Mouse (Mus musculus) midbrain, postnatal 0 days (tissue): ENCODE data around the gene Clk2. TPM values are rescaled to one million over a fixed set of nuclear protein-coding genes. Genes with fewer than 3 reads are reported as not detected.

Experiments used
- ATAC-seq: fragments of 200-750 bp; cut with Nextera tagmentation; 2 replicates; pipeline ENCODE4 v1.8.0; 2017; ENCODE audit warnings: moderate number of reproducible peaks, mild to moderate bottlenecking, moderate TSS enrichment, moderate library complexity; ENCODE audit not compliant: low FRiP score
- DNase-seq: peaks from one replicate; pipeline ENCODE4 v3.0.0-alpha.2; 2015; ENCODE audit warnings: low spot score
- H3K27ac ChIP-seq: fragments of 300-500 bp; sonication (generic); 2 replicates; pipeline ENCODE4 v1.5.1; 2014; ENCODE audit warnings: low read depth, mild to moderate bottlenecking, low read length, mixed read lengths
- H3K27me3 ChIP-seq: fragments of 300-500 bp; sonication (generic); 2 replicates; pipeline ENCODE4 v1.6.1; 2014; ENCODE audit warnings: low read length, control low read depth, mixed read lengths; ENCODE audit not compliant: insufficient read depth
- H3K36me3 ChIP-seq: fragments of 300-500 bp; sonication (generic); 2 replicates; pipeline ENCODE4 v1.6.1; 2014; ENCODE audit warnings: low read length, control low read depth, mixed read lengths; ENCODE audit not compliant: insufficient read depth
- H3K4me1 ChIP-seq: fragments of 300-500 bp; sonication (generic); 2 replicates; pipeline ENCODE4 v1.6.1; 2014; ENCODE audit warnings: mild to moderate bottlenecking, control low read depth, antibody characterized with exemption, low read length, mixed read lengths; ENCODE audit not compliant: insufficient read depth
- H3K4me2 ChIP-seq: fragments of 300-500 bp; sonication (generic); 2 replicates; pipeline ENCODE4 v1.6.1; 2014; ENCODE audit warnings: low read depth, mild to moderate bottlenecking, low read length, mixed read lengths; ENCODE audit not compliant: poor library complexity, severe bottlenecking
- H3K4me3 ChIP-seq: fragments of 300-500 bp; sonication (generic); 2 replicates; pipeline ENCODE4 v1.5.1; 2014; ENCODE audit warnings: low read depth, mild to moderate bottlenecking, low read length, moderate library complexity
- H3K9ac ChIP-seq: fragments of 300-500 bp; sonication (generic); replicated peaks from 2 replicates; pipeline ENCODE4 v1.6.1; 2014; ENCODE audit warnings: mild to moderate bottlenecking, low read length, moderate library complexity, mixed read lengths; ENCODE audit not compliant: poor library complexity, severe bottlenecking
- H3K9me3 ChIP-seq: fragments of 300-500 bp; sonication (generic); 2 replicates; pipeline ENCODE4 v1.6.1; 2016; ENCODE audit warnings: low read length, control low read depth
- CTCF ChIP-seq: IDR thresholded peaks from 2 replicates; pipeline ENCODE4 v1.5.1; 2016; ENCODE audit warnings: antibody characterized with exemption, mild to moderate bottlenecking
- WGBS: fragments of 180-500 bp; shearing (Covaris S2); extraction: QIAGEN DNeasy Blood & Tissue Kit; methylation state at CpG from one replicate; pipeline ENCODE4 v1.1.7; 2014; 5-methylcytosine and 5-hydroxymethylcytosine counted together
- polyA plus RNA-seq: library from polyadenylated mRNA; unstranded; fragments of >200 nt; fragmentation: Nextera tagmentation; extraction: Ambion mirVana; gene quantifications from 2 replicates; pipeline ENCODE4 v1.2.1, GENCODE M21; 2015
- total RNA-seq: library from RNA; depleted of rRNA; stranded (reverse); fragments of >200 nt; gene quantifications from 2 replicates; pipeline ENCODE4 v1.2.3, GENCODE M21; 2014

Clk2 gene
- total and polyA plus RNA-seq, 2 experiments from 2014 or later, result 12.6 to 38.9 TPM

DNA sequence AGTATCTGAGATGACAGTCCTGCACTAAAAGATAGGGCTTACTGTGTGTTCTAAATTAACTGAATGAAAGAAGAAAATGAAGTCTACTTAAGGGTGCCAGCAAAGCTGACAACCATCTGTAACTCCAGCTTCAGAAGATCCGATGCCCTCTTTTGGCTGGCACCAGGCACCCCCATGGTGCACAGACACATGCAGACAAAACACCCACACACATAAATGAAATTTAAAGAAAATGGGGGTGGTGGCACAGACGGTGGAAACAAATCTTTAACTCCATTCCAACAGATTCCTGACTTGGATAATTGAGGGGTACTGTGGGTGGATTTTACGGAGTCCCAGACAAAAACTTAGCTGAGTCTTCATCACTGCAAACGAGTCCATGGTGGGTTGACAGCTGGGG lies 32.8 kb upstream of the Clk2 start:
- TF ChIP-seq CTCF, result no peak

DNA sequence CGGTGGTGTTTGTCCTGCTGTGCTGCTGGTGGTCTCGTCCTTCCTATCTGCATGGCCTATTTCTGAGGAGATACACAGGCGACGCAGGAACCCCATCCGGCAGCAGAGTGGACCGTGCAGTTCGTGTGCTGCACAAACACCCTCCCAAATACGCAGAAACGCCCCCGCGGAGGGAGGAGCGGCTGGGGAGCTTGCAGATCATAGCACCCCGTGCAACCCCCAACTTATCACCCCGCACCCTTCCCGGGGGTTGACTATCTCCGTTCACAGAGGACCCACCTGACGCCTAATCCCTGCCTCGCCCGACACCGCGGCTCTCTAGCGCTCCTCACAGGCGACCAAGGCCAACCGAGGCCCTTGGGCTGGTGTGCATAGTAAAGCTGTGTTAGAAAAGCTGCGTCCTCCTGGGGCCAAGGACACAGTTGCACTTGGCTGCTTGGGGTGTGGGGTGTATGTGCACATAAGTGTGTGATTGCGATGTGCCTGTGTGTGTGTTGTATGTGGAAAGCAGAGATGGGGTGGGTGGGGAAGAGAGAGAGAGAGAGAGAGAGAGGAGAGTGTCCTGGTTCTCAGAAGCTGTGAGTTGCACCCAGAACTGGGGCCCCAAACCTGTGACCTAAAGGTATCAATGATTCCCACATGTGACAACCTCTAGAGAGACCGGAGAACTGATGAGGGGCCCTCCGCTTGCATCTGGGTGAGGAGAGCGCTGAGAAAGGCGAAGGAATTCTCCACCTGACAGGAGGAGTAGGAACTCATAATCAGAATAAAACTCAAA lies 32.1 kb upstream of the Clk2 start:
- DNase-seq (peak; percentile 33), ATAC-seq (no peak)
- Histone ChIP-seq H3K9ac (peak overlapping the region; percentile 46; the same call in 1 of the 2 replicates), H3K4me3 (peak overlapping the region; percentile 33), H3K9me3 (no peaks in the 10 kb centered on the region), H3K36me3 (no peaks in the 10 kb centered on the region), H3K4me1 (0 out of 2 replicates have a peak, but pooled peaks cover 2% of the 10 kb centered on the region), H3K27me3 (no peaks in the 10 kb centered on the region), H3K4me2 (peak overlapping the region; percentile 64), H3K27ac (no peak overlapping the region)
- peak; percentile 64 for TF ChIP-seq CTCF
- 17% methylated on average over 27 of the region's 30 CpGs for WGBS

More for the DNA sequence above, 32.8 kb upstream of the Clk2 start:
- no peak for DNase-seq
- Histone ChIP-seq H3K9ac (peak overlapping the region; percentile 46; the same call in 1 of the 2 replicates), H3K4me1 (0 out of 2 replicates have a peak, but pooled peaks cover 2% of the 10 kb centered on the region), H3K9me3 (no peaks in the 10 kb centered on the region), H3K36me3 (no peaks in the 10 kb centered on the region), H3K27me3 (no peaks in the 10 kb centered on the region), H3K27ac (no peak overlapping the region), H3K4me3 (no peak overlapping the region), H3K4me2 (peak overlapping the region; percentile 64)
- no peak for ATAC-seq
- WGBS, result 46% methylated on average over 4 of the region's 4 CpGs

DNA sequence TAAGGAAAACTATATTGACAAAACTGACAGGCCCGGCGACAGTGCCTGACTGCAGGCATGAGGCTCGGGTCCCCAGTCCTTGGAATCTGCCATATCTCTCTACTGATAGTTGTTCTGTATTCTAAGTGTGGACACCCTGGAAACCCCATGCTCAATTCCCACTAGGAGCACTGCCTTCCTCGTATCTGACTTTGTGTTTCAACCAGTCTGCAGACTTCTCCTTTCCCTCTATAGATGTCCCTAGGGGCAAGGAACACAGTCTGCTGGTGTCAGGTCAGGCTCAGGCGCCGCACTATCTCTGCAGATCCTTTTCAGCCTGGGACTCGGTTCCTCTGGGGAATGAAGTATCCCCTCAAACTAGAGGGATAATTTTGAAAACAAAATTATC lies 31.5 kb upstream of the Clk2 start:
- no peaks in the 10 kb centered on the region for H3K27me3 ChIP-seq
- H3K4me1 ChIP-seq, result 0 out of 2 replicates have a peak, but pooled peaks cover 2% of the 10 kb centered on the region
- H3K9me3 ChIP-seq, result no peaks in the 10 kb centered on the region
- H3K9ac ChIP-seq, result no peak overlapping the region
- 78% methylated on average over 7 of the region's 7 CpGs for WGBS
- no peak for ATAC-seq
- no peak for DNase-seq
- no peak overlapping the region for H3K27ac ChIP-seq
- TF ChIP-seq CTCF, result no peak
- no peak overlapping the region for H3K4me2 ChIP-seq
- H3K4me3 ChIP-seq, result no peak overlapping the region
- H3K36me3 ChIP-seq, result no peaks in the 10 kb centered on the region

DNA sequence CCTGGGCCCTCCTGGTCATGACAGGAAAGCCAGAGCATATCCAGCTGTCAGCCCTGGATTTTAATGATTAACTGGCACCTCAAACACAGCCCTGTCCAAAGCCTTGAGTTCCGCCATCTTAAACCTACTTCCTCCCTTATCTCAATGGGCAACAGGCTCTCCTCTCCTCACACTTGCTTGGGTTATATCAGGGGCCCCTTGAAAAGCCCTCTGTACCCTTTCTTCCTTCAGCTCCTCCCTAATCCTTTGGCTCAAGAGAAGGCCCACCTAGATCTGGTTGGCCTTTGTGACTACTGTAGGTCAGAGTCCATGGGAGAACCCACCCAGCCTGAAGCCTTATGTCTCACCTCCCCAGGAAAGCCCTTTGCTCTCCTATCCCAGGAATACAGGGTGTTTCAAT lies 30.8 kb upstream of the Clk2 start:
- DNase-seq (no peak), ATAC-seq (no peak)
- 0 out of 2 replicates have a peak, but pooled peaks cover 2% of the 10 kb centered on the region for H3K4me1 ChIP-seq
- 89% methylated on average over 1 of the region's 1 CpGs for WGBS
- H3K36me3 ChIP-seq, result no peaks in the 10 kb centered on the region
- no peak for TF ChIP-seq CTCF
- H3K4me3 ChIP-seq, result no peak overlapping the region
- H3K27ac ChIP-seq, result no peak overlapping the region
- no peaks in the 10 kb centered on the region for H3K27me3 ChIP-seq
- H3K9ac ChIP-seq, result no peak overlapping the region
- H3K4me2 ChIP-seq, result no peak overlapping the region
- no peaks in the 10 kb centered on the region for H3K9me3 ChIP-seq

DNA sequence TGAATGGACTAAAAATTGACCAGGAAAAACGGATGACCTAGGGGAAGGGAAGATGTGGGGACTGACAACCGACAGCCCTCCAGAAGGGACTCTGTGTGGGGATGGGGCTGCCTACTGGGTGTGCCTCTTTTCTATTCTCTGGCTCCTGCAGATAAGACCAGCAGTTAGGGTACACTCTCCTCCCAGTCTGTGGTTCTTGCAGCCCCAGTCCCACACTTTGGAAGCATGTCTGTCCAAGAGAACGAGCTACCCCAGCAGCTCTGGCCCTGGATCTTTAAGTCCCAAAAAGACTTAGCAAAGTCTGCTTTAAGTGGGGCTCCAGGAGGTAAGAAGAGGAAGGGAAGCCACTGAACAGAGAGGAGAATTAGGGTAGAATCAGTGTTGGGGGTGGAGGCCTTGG lies 28.6 kb upstream of the Clk2 start, which contains the start of gene Pklr:
TSS of gene Pklr (plus strand) at position 185 of the 400 bp plus-strand sequence.
- Histone ChIP-seq H3K4me3 (no peak within 1 kb of the TSS), H3K4me1 (0 out of 2 replicates have a peak, but pooled peaks cover 2% of the 10 kb centered on the region), H3K27me3 (no peaks in the 10 kb centered on the region), H3K9ac (no peak within 1 kb of the TSS), H3K9me3 (no peaks in the 10 kb centered on the region), H3K36me3 (no peaks in the 10 kb centered on the region), H3K27ac (no peak within 1 kb of the TSS), H3K4me2 (no peak within 1 kb of the TSS)
- 58% methylated on average over 3 of the region's 3 CpGs for WGBS
- DNase-seq (no peak), ATAC-seq (no peak)
- TF ChIP-seq CTCF, result no peak

DNA sequence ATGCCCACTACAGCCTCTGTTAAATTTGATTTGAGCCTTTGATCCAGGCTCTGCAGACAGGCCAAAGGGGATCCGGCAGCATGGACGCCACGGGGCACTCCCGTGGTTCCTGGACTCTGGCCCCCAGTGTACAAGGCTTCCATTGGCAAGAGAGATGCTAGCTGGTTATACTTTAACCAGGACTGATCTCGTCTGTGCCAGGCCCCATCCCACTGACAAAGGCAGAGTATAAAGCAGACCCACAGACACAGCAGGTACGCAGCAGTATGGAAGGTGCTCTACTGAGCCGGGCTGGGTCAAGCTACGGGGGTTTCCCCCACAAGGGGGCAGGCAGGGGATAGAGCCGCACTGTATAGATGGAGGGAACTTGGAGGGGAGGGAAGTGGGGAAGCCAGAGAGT lies 28.2 kb upstream of the Clk2 start:
- Histone ChIP-seq H3K4me2 (no peak overlapping the region), H3K36me3 (no peaks in the 10 kb centered on the region), H3K9ac (no peak overlapping the region), H3K9me3 (no peaks in the 10 kb centered on the region), H3K4me1 (0 out of 2 replicates have a peak, but pooled peaks cover 2% of the 10 kb centered on the region), H3K27me3 (no peaks in the 10 kb centered on the region), H3K27ac (no peak overlapping the region), H3K4me3 (no peak overlapping the region)
- WGBS, result 51% methylated on average over 9 of the region's 9 CpGs
- DNase-seq (no peak), ATAC-seq (no peak)
- TF ChIP-seq CTCF, result peak; percentile 18; the same call in 1 of the 2 replicates
